Mouse (Mus musculus): Measurements from ENCODE around the gene Cldn34b3.
"Not testable (repeated sequence)": the region's sequence is repeated elsewhere in the genome, so short reads cannot be mapped to it uniquely, and the experiment has no call there.

Gene Cldn34b3

GRCm38 (mm10) chrX:76264004-76264403 lies at the start of gene Cldn34b3:
Gene Cldn34b3 (plus strand): TSS chrX:76264304.
- DNase-seq (ENCODE audit: low read depth): not testable (repeated sequence)

Measured in 416B (cell line).